Mouse (Mus musculus) thymus, adult 2 months (tissue): ENCODE data around the gene Inip. TPM values are rescaled to one million over a fixed set of nuclear protein-coding genes. Genes with fewer than 3 reads are reported as not detected.

Experiments used
- DNase-seq: peaks from one replicate; pipeline ENCODE4 v3.0.0; 2021
- H3K27ac ChIP-seq: fragments of 200-500 bp; 2 replicates; pipeline ENCODE4 v1.5.1; 2012; ENCODE audit warnings: low read length, control low read depth; ENCODE audit not compliant: control insufficient read depth, insufficient read depth
- H3K27me3 ChIP-seq: fragments of 200-500 bp; 2 replicates; pipeline ENCODE4 v1.6.1; 2012; ENCODE audit warnings: mild to moderate bottlenecking, low read length, moderate library complexity, mixed read lengths; ENCODE audit not compliant: control insufficient read depth, insufficient read depth
- H3K36me3 ChIP-seq: fragments of 200-500 bp; 2 replicates; pipeline ENCODE4 v1.6.1; 2012; ENCODE audit warnings: mild to moderate bottlenecking, low read length, moderate library complexity; ENCODE audit not compliant: control insufficient read depth, insufficient read depth
- H3K4me1 ChIP-seq: fragments of 200-500 bp; replicated peaks from 2 replicates; pipeline ENCODE4 v1.6.1; 2012; ENCODE audit warnings: low read length; ENCODE audit not compliant: control insufficient read depth, insufficient read depth
- H3K4me3 ChIP-seq: fragments of 200-500 bp; 2 replicates; pipeline ENCODE4 v1.5.1; 2012; ENCODE audit warnings: mild to moderate bottlenecking, low read length, control low read depth, moderate library complexity; ENCODE audit not compliant: control insufficient read depth, insufficient read depth
- CTCF ChIP-seq: fragments of 200-500 bp; IDR thresholded peaks from 2 replicates; pipeline ENCODE4 v1.5.1; 2012; ENCODE audit warnings: mild to moderate bottlenecking, control low read depth, low read length, moderate library complexity, borderline replicate concordance; ENCODE audit not compliant: control insufficient read depth, poor library complexity, insufficient read depth; ENCODE audit errors: extremely low read depth
- POLR2A ChIP-seq: fragments of 200-500 bp; IDR thresholded peaks from 2 replicates; pipeline ENCODE4 v1.6.1; 2012; ENCODE audit warnings: mild to moderate bottlenecking, low read length, control low read depth, moderate library complexity; ENCODE audit not compliant: control insufficient read depth, poor library complexity, insufficient read depth; ENCODE audit errors: extremely low read depth
- WGBS: fragments of 180-500 bp; shearing (Covaris S2); methylation state at CpG from one replicate; pipeline ENCODE4 v1.1.7; 2018; 5-methylcytosine and 5-hydroxymethylcytosine counted together
- polyA plus RNA-seq: library from polyadenylated mRNA; depleted of rRNA; stranded (reverse); fragments of >200 nt; gene quantifications from 2 replicates; pipeline ENCODE4 v1.2.3, GENCODE M21; 2012

Gene Inip
- polyA plus RNA-seq, 1 experiment, result 26.7 TPM

GRCm38 (mm10) chr4:59789015-59789414 lies 12.4 kb downstream of the Inip start:
- H3K36me3 ChIP-seq, result no peaks in the 10 kb centered on the region
- no peak for TF ChIP-seq POLR2A
- no peak for TF ChIP-seq CTCF
- no peak overlapping the region for H3K4me3 ChIP-seq
- no peak for DNase-seq
- H3K4me1 ChIP-seq, result no peaks in the 10 kb centered on the region
- no peak overlapping the region for H3K27ac ChIP-seq
- no peaks in the 10 kb centered on the region for H3K27me3 ChIP-seq

GRCm38 (mm10) chr4:59787126-59787525 lies 14.3 kb downstream of the Inip start:
- Histone ChIP-seq H3K27ac (no peak overlapping the region), H3K27me3 (no peaks in the 10 kb centered on the region), H3K4me1 (peaks cover 3% of the 10 kb centered on the region; the same call in 1 of the 2 replicates), H3K36me3 (no peaks in the 10 kb centered on the region), H3K4me3 (no peak overlapping the region)
- WGBS, result 77% methylated on average over 6 of the region's 6 CpGs
- no peak for TF ChIP-seq CTCF
- TF ChIP-seq POLR2A, result no peak
- no peak for DNase-seq

- 1% methylated on average over 7 of the region's 7 CpGs for WGBS
- no peak overlapping the region for H3K4me3 ChIP-seq
- TF ChIP-seq POLR2A (no peak), CTCF (peak; percentile 74; the same call in 1 of the 2 replicates)
Measured at GRCm38 (mm10) chr4:59786661-59787060, 14.7 kb downstream of the Inip start.

DNA sequence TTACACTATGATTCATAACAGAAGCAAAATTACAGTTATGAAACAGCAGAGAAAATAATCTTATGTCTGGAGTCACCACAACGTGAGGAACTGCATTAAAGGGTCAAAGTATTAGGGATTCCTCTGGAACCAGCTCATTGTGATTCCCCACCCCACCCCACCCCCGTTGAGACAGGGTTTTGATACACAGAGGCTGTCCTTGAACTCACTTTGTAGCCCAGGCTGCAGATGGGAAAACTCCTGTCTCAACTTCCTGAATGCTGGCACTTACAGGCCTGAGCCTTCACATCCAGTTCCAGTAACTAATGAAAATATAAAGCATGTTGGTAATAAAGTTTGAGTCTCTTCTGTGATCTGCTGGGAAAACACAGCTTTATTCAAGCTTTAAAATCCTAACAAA lies 16.0 kb downstream of the Inip start:
- Histone ChIP-seq H3K27me3 (no peaks in the 10 kb centered on the region), H3K27ac (no peak overlapping the region), H3K4me3 (no peak overlapping the region), H3K4me1 (peaks cover 3% of the 10 kb centered on the region; the same call in 1 of the 2 replicates), H3K36me3 (no peaks in the 10 kb centered on the region)
- DNase-seq, result no peak
- WGBS, result 73% methylated on average over 2 of the region's 2 CpGs
- TF ChIP-seq CTCF, result no peak
- no peak for TF ChIP-seq POLR2A

More at GRCm38 (mm10) chr4:59786661-59787060, 14.7 kb downstream of the Inip start:
- Histone ChIP-seq H3K27ac (no peak overlapping the region), H3K4me1 (peaks cover 3% of the 10 kb centered on the region; the same call in 1 of the 2 replicates), H3K36me3 (no peaks in the 10 kb centered on the region), H3K27me3 (no peaks in the 10 kb centered on the region)
- peak; percentile 79 for DNase-seq

- Histone ChIP-seq H3K4me1 (peaks cover 8% of the 10 kb centered on the region; the same call in 1 of the 2 replicates), H3K27me3 (no peaks in the 10 kb centered on the region), H3K4me3 (peak overlapping the region; percentile 81), H3K36me3 (no peaks in the 10 kb centered on the region; the same call in 1 of the 2 replicates), H3K27ac (peak overlapping the region; percentile 56; the same call in 1 of the 2 replicates)
- peak; percentile 70 for TF ChIP-seq POLR2A
- TF ChIP-seq CTCF, result 0 out of 2 replicates have a peak, but pooled peaks have one; percentile 47
- peak; percentile 95 for DNase-seq
- 2% methylated on average over 36 of the region's 36 CpGs for WGBS
Measured at GRCm38 (mm10) chr4:59783685-59784279, 17.6 kb downstream of the Inip start.

DNA sequence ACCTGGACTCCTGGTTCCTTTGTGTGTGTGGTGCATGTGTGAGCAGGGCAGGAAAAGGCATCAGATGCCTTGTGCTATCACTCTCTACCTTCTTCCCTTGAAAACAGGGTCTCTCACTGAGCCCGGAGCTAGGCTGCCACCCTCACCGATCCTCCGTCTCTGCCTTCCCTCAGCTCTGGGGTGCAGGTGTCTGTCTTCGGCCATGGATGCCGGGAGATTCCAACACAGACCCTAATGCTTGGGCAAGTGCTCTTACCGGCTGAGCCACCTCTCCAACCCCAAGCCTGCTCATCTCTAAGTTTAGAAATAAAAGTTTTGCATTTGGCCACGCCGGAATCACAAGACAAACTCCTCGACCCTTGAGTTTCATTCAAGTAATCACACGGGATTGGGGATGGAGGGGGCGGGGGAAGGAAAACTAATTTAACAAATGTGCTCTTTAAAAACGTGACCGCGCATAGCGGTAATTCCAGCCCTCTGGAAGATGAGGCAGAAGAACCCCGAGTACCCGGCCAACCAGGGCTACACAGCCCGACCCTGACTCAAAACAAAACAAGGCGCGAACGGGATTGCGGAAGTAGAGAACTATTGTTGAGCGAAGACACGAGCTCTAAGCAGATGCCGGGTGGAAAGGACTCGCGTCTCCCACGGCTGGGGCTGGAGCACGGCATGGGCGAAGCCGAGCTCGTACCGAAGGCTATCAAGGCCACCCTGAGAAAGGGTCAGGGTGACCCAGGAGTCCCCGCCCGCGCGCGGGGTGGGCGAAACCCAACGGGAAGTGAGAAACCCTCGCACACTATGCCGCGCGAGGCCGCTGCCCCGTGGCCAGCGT lies 18.3 kb downstream of the Inip start:
- WGBS, result under 1% methylated on average over 47 of the region's 47 CpGs
- TF ChIP-seq POLR2A (no peak), CTCF (no peak)
- Histone ChIP-seq H3K4me1 (peaks cover 8% of the 10 kb centered on the region; the same call in 1 of the 2 replicates), H3K4me3 (peak overlapping the region; percentile 81), H3K27me3 (no peaks in the 10 kb centered on the region), H3K36me3 (no peaks in the 10 kb centered on the region; the same call in 1 of the 2 replicates), H3K27ac (peak overlapping the region; percentile 56; the same call in 1 of the 2 replicates)
- peak; percentile 27 for DNase-seq
